Mouse (Mus musculus) bone marrow, adult 2 months (tissue): ENCODE measurements around the gene Ralgapa2.

Experiments
- CTCF ChIP-seq: fragments of 200-500 bp; IDR thresholded peaks from 2 replicates; pipeline ENCODE4 v1.5.1; 2011; ENCODE audit warnings: low read length, control low read depth; ENCODE audit not compliant: control insufficient read depth, insufficient read depth
- POLR2A ChIP-seq: fragments of 200-500 bp; IDR thresholded peaks from 2 replicates; pipeline ENCODE4 v1.6.1; 2011; ENCODE audit warnings: low read depth, mild to moderate bottlenecking, control low read depth, low read length, borderline replicate concordance; ENCODE audit not compliant: control insufficient read depth

- TF ChIP-seq CTCF: no peak
- no peak for TF ChIP-seq POLR2A
These were observed 21.2 kb upstream of the Ralgapa2 start for GRCm38 (mm10) chr2:146533118-146533949.
